Mouse (Mus musculus) liver, embryonic 11.5 days (tissue): ENCODE results near the gene Kcnmb1. TPM values are rescaled to one million over a fixed set of nuclear protein-coding genes. Genes with fewer than 3 reads are reported as not detected.

ENCODE experiments used
- ATAC-seq: fragments of 200-750 bp; cut with Nextera tagmentation; replicated peaks from 2 replicates; pipeline ENCODE4 v1.8.0; 2017; ENCODE audit warnings: moderate number of reproducible peaks, mild to moderate bottlenecking, moderate TSS enrichment, moderate library complexity; ENCODE audit not compliant: low FRiP score
- DNase-seq: peaks from one replicate; pipeline ENCODE4 v3.0.0-alpha.2; 2017; ENCODE audit warnings: low spot score
- H3K27ac ChIP-seq: fragments of 300-500 bp; sonication (generic); 2 replicates; pipeline ENCODE4 v1.5.1; 2014; ENCODE audit warnings: mild to moderate bottlenecking, low read depth, low read length, control low read depth
- H3K27me3 ChIP-seq: fragments of 300-500 bp; sonication (generic); replicated peaks from 2 replicates; pipeline ENCODE4 v1.6.1; 2014; ENCODE audit warnings: low read length, mixed read lengths; ENCODE audit not compliant: control insufficient read depth, insufficient read depth
- H3K36me3 ChIP-seq: fragments of 300-500 bp; sonication (generic); 2 replicates; pipeline ENCODE4 v1.6.1; 2014; ENCODE audit warnings: mild to moderate bottlenecking, low read length, moderate library complexity, mixed read lengths; ENCODE audit not compliant: control insufficient read depth, insufficient read depth
- H3K4me1 ChIP-seq: fragments of 300-500 bp; sonication (generic); replicated peaks from 2 replicates; pipeline ENCODE4 v1.6.1; 2014; ENCODE audit warnings: low read length, mixed read lengths; ENCODE audit not compliant: control insufficient read depth, insufficient read depth
- H3K4me2 ChIP-seq: fragments of 300-500 bp; sonication (generic); 2 replicates; pipeline ENCODE4 v1.6.1; 2014; ENCODE audit warnings: mild to moderate bottlenecking, control low read depth, moderate library complexity
- H3K4me3 ChIP-seq: fragments of 300-500 bp; sonication (generic); 2 replicates; pipeline ENCODE4 v1.5.1; 2014; ENCODE audit warnings: low read depth, low read length, control low read depth
- H3K9ac ChIP-seq: fragments of 300-500 bp; sonication (generic); 2 replicates; pipeline ENCODE4 v1.6.1; 2014; ENCODE audit warnings: low read depth, low read length, control low read depth
- H3K9me3 ChIP-seq: fragments of 300-500 bp; sonication (generic); 2 replicates; pipeline ENCODE4 v1.6.1; 2016; ENCODE audit warnings: low read length, inconsistent platforms, mixed read lengths; ENCODE audit not compliant: control insufficient read depth
- WGBS: fragments of 180-500 bp; shearing (Covaris S2); extraction: QIAGEN DNeasy Blood & Tissue Kit; methylation state at CpG from one replicate; pipeline ENCODE4 v1.1.7; 2014; 5-methylcytosine and 5-hydroxymethylcytosine counted together
- polyA plus RNA-seq: library from polyadenylated mRNA; unstranded; fragments of >200 nt; fragmentation: Nextera tagmentation; extraction: Ambion mirVana; gene quantifications from 2 replicates; pipeline ENCODE4 v1.2.1, GENCODE M21; 2014

Kcnmb1 gene
- polyA plus RNA-seq, 1 experiment from 2014 or later, result 0.25 TPM

DNA sequence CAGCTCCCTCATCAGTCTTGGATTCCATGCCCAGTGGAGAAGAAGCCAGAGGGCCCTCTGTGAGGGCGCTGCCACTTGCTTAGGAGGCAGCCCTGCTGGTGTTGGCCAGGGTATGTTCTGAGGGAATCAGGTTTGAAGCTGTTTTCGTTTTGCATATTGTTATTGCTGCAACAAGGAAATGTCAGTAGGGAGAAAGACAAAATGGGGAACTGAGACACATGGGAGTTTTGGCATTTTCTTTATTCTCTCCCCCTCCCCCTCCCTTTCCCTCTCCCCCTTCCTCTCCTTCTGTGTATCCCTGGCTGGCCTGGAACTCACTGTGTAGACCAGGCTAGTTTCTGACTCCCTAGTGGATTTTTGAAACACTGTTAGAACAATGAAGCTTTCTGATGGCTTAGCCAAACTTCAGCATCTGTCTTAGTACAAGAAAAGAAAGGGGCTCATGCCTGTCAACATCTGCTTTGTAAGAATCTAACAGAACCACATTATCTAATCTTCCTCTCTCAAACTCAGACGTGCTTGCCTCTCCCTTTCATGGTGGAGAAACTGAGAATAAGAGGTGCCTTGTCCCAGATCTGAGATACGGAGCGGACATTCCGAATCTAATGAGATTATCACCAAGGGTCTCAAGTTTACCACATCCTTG is 49.3 kb downstream of the Kcnmb1 start:
- Histone ChIP-seq H3K4me1 (no peaks in the 10 kb centered on the region), H3K4me3 (no peak overlapping the region), H3K27me3 (no peaks in the 10 kb centered on the region), H3K9ac (no peak overlapping the region), H3K9me3 (no peaks in the 10 kb centered on the region), H3K4me2 (no peak overlapping the region), H3K27ac (no peak overlapping the region), H3K36me3 (no peaks in the 10 kb centered on the region)
- ATAC-seq (no peak), DNase-seq (no peak)
- WGBS, result 56% methylated on average over 6 of the region's 6 CpGs

Other genes with a start within 250 kb of the Kcnmb1 start
- gene Kcnip1, start 30.1 kb downstream of the Kcnmb1 start, polyA plus RNA-seq, result 1.2 and 2.0 TPM in 2 replicates
- 13.3 and 16.0 TPM in 2 replicates for gene Lcp2, start 83.9 kb downstream of the Kcnmb1 start, polyA plus RNA-seq
- gene 4930469K13Rik, start 135.5 kb downstream of the Kcnmb1 start, polyA plus RNA-seq, result not detected in 2 replicates
- not detected in 2 replicates for gene Foxi1, start 245.1 kb downstream of the Kcnmb1 start, polyA plus RNA-seq